Mouse (Mus musculus): Measurements from ENCODE around the gene Thsd4. TPM values are rescaled to one million over a fixed set of nuclear protein-coding genes. Genes with fewer than 3 reads are reported as not detected.

Gene Thsd4
- total and polyA plus RNA-seq, 2 experiments = 0.70 to 0.92 TPM

- H3K36me3 ChIP-seq (ENCODE audit: control insufficient read depth, insufficient read depth, low read length) = no peaks in the 10 kb centered on the region
- DNase-seq (ENCODE audit: extremely low read depth, low read depth, low spot score) = no peak
- no peak overlapping the region for H3K27ac ChIP-seq (replicated peaks; ENCODE audit: insufficient read depth, low read depth, low read length)
- H3K9ac ChIP-seq (ENCODE audit: low read depth, low read length) = no peak overlapping the region
- H3K4me3 ChIP-seq (ENCODE audit: insufficient read depth, low read depth, low read length) = no peak overlapping the region
- 61% methylated on average over 6 of the region's 6 CpGs for WGBS
- TF ChIP-seq POLR2A (IDR thresholded peaks at IDR 0.05; ENCODE audit: extremely low read depth, insufficient read depth, low read length) (no peak), CTCF (IDR thresholded peaks at IDR 0.05; ENCODE audit: low read depth, low read length) (no peak)
- H3K79me2 ChIP-seq (ENCODE audit: control insufficient read depth, insufficient read depth, low read length) = no peaks in the 10 kb centered on the region
- no peaks in the 10 kb centered on the region for H3K4me1 ChIP-seq (ENCODE audit: control insufficient read depth, insufficient read depth, low read length)
- no peaks in the 10 kb centered on the region for H3K27me3 ChIP-seq (ENCODE audit: control insufficient read depth, insufficient read depth, low read length)
These were observed 381.4 kb downstream of the Thsd4 start for GRCm38 (mm10) chr9:60140411-60140810.

GRCm38 (mm10) chr9:60139446-60139845 is 382.4 kb downstream of the Thsd4 start:
- 92% methylated on average over 10 of the region's 10 CpGs for WGBS
- no peaks in the 10 kb centered on the region for H3K79me2 ChIP-seq (ENCODE audit: control insufficient read depth, insufficient read depth, low read length)

GRCm38 (mm10) chr9:60129235-60129991 is 392.4 kb downstream of the Thsd4 start:
- Histone ChIP-seq H3K27me3 (ENCODE audit: control insufficient read depth, insufficient read depth, low read length) (no peaks in the 10 kb centered on the region), H3K9ac (ENCODE audit: low read depth, low read length) (no peak overlapping the region), H3K4me3 (ENCODE audit: insufficient read depth, low read depth, low read length) (no peak overlapping the region), H3K36me3 (ENCODE audit: control insufficient read depth, insufficient read depth, low read length) (no peaks in the 10 kb centered on the region), H3K79me2 (ENCODE audit: control insufficient read depth, insufficient read depth, low read length) (no peaks in the 10 kb centered on the region), H3K4me1 (ENCODE audit: control insufficient read depth, insufficient read depth, low read length) (no peaks in the 10 kb centered on the region), H3K27ac (replicated peaks; ENCODE audit: insufficient read depth, low read depth, low read length) (no peak overlapping the region)
- 84% methylated on average over 6 of the region's 6 CpGs for WGBS
- TF ChIP-seq CTCF (IDR thresholded peaks at IDR 0.05; ENCODE audit: low read depth, low read length) = no peak
- no peak for TF ChIP-seq POLR2A (IDR thresholded peaks at IDR 0.05; ENCODE audit: extremely low read depth, insufficient read depth, low read length)
- DNase-seq (ENCODE audit: extremely low read depth, low read depth, low spot score) = no peak

More at GRCm38 (mm10) chr9:60139446-60139845, 382.4 kb downstream of the Thsd4 start:
- no peak for DNase-seq (ENCODE audit: extremely low read depth, low read depth, low spot score)
- Histone ChIP-seq H3K9ac (ENCODE audit: low read depth, low read length) (no peak overlapping the region), H3K4me1 (ENCODE audit: control insufficient read depth, insufficient read depth, low read length) (no peaks in the 10 kb centered on the region), H3K27me3 (ENCODE audit: control insufficient read depth, insufficient read depth, low read length) (no peaks in the 10 kb centered on the region), H3K4me3 (ENCODE audit: insufficient read depth, low read depth, low read length) (no peak overlapping the region), H3K36me3 (ENCODE audit: control insufficient read depth, insufficient read depth, low read length) (no peaks in the 10 kb centered on the region), H3K27ac (replicated peaks; ENCODE audit: insufficient read depth, low read depth, low read length) (no peak overlapping the region)
- TF ChIP-seq POLR2A (IDR thresholded peaks at IDR 0.05; ENCODE audit: extremely low read depth, insufficient read depth, low read length) (no peak), CTCF (IDR thresholded peaks at IDR 0.05; ENCODE audit: low read depth, low read length) (no peak)

- H3K9ac ChIP-seq (ENCODE audit: low read depth, low read length) = no peak overlapping the region
- WGBS = 69% methylated on average over 5 of the region's 5 CpGs
- TF ChIP-seq POLR2A (IDR thresholded peaks at IDR 0.05; ENCODE audit: extremely low read depth, insufficient read depth, low read length) (no peak), CTCF (IDR thresholded peaks at IDR 0.05; ENCODE audit: low read depth, low read length) (no peak)
- H3K27ac ChIP-seq (replicated peaks; ENCODE audit: insufficient read depth, low read depth, low read length) = no peak overlapping the region
- H3K27me3 ChIP-seq (ENCODE audit: control insufficient read depth, insufficient read depth, low read length) = no peaks in the 10 kb centered on the region; the same call in 1 of the 2 replicates
- H3K79me2 ChIP-seq (ENCODE audit: control insufficient read depth, insufficient read depth, low read length) = no peaks in the 10 kb centered on the region
- DNase-seq (ENCODE audit: extremely low read depth, low read depth, low spot score) = no peak
- H3K4me1 ChIP-seq (ENCODE audit: control insufficient read depth, insufficient read depth, low read length) = no peaks in the 10 kb centered on the region
- H3K4me3 ChIP-seq (ENCODE audit: insufficient read depth, low read depth, low read length) = no peak overlapping the region
- H3K36me3 ChIP-seq (ENCODE audit: control insufficient read depth, insufficient read depth, low read length) = no peaks in the 10 kb centered on the region
These were observed 394.9 kb downstream of the Thsd4 start for GRCm38 (mm10) chr9:60126961-60127360.

- no peak overlapping the region for H3K4me3 ChIP-seq (ENCODE audit: insufficient read depth, low read depth, low read length)
- H3K36me3 ChIP-seq (ENCODE audit: control insufficient read depth, insufficient read depth, low read length) = no peaks in the 10 kb centered on the region
- WGBS = 93% methylated on average over 9 of the region's 9 CpGs
- no peaks in the 10 kb centered on the region; the same call in 1 of the 2 replicates for H3K27me3 ChIP-seq (ENCODE audit: control insufficient read depth, insufficient read depth, low read length)
- no peak for TF ChIP-seq POLR2A (IDR thresholded peaks at IDR 0.05; ENCODE audit: extremely low read depth, insufficient read depth, low read length)
- TF ChIP-seq CTCF (IDR thresholded peaks at IDR 0.05; ENCODE audit: low read depth, low read length) = no peak
- no peak overlapping the region for H3K27ac ChIP-seq (replicated peaks; ENCODE audit: insufficient read depth, low read depth, low read length)
- no peak for DNase-seq (ENCODE audit: extremely low read depth, low read depth, low spot score)
- no peaks in the 10 kb centered on the region for H3K79me2 ChIP-seq (ENCODE audit: control insufficient read depth, insufficient read depth, low read length)
- H3K4me1 ChIP-seq (ENCODE audit: control insufficient read depth, insufficient read depth, low read length) = no peaks in the 10 kb centered on the region
- H3K9ac ChIP-seq (ENCODE audit: low read depth, low read length) = no peak overlapping the region
These were observed 397.7 kb downstream of the Thsd4 start for GRCm38 (mm10) chr9:60124102-60124501.

GRCm38 (mm10) chr9:60123066-60123465 is 398.8 kb downstream of the Thsd4 start:
- no peak for TF ChIP-seq POLR2A (IDR thresholded peaks at IDR 0.05; ENCODE audit: extremely low read depth, insufficient read depth, low read length)
- TF ChIP-seq CTCF (IDR thresholded peaks at IDR 0.05; ENCODE audit: low read depth, low read length) = no peak
- no peak overlapping the region for H3K9ac ChIP-seq (ENCODE audit: low read depth, low read length)
- H3K79me2 ChIP-seq (ENCODE audit: control insufficient read depth, insufficient read depth, low read length) = no peaks in the 10 kb centered on the region
- no peaks in the 10 kb centered on the region; the same call in 1 of the 2 replicates for H3K27me3 ChIP-seq (ENCODE audit: control insufficient read depth, insufficient read depth, low read length)
- no peaks in the 10 kb centered on the region for H3K36me3 ChIP-seq (ENCODE audit: control insufficient read depth, insufficient read depth, low read length)
- H3K4me1 ChIP-seq (ENCODE audit: control insufficient read depth, insufficient read depth, low read length) = 0 out of 2 replicates have a peak, but pooled peaks cover under 1% of the 10 kb centered on the region
- no peak overlapping the region for H3K27ac ChIP-seq (replicated peaks; ENCODE audit: insufficient read depth, low read depth, low read length)
- no peak for DNase-seq (ENCODE audit: extremely low read depth, low read depth, low spot score)
- H3K4me3 ChIP-seq (ENCODE audit: insufficient read depth, low read depth, low read length) = no peak overlapping the region
- WGBS = 95% methylated on average over 1 of the region's 1 CpGs
